Mouse (Mus musculus) spleen, adult 2 months (tissue): ENCODE measurements at regions not wholly inside any gene's neighbourhood (a gene's known extent, or its start where the extent isn't known, plus 50 kb on each side); places are given as distances from the start of the nearest gene placed in this dataset.

Experiments used
- CTCF ChIP-seq: fragments of 200-500 bp; IDR thresholded peaks from 2 replicates; pipeline ENCODE4 v1.5.1; 2011; ENCODE audit warnings: mild to moderate bottlenecking, inconsistent platforms; ENCODE audit not compliant: insufficient read depth, insufficient read length, insufficient replicate concordance; ENCODE audit errors: extremely low read depth
- POLR2A ChIP-seq: fragments of 200-500 bp; IDR thresholded peaks from 2 replicates; pipeline ENCODE4 v1.6.1; 2011; ENCODE audit warnings: low read depth, low read length, inconsistent platforms

GRCm38 (mm10) chr1:71956940-71957339 is 255.2 kb downstream of the Mreg start:
- TF ChIP-seq CTCF (no peak), POLR2A (no peak)
